Mouse (Mus musculus) C3H10T1/2 (cell line): ENCODE results near the gene Col10a1. TPM values are rescaled to one million over a fixed set of nuclear protein-coding genes. Genes with fewer than 3 reads are reported as not detected.

ENCODE experiments used
- polyA plus RNA-seq, 2 experiments: library from polyadenylated mRNA; unstranded; fragments of >200 nt; fragmentation: generic; extraction: Trizol; gene quantifications; one replicate each; pipeline ENCODE4 v1.2.1; 2012; ENCODE audit warnings: missing spikeins in 2 of 2

Gene Col10a1
- polyA plus RNA-seq = under 1 TPM; 0.01 to 0.51 TPM

DNA sequence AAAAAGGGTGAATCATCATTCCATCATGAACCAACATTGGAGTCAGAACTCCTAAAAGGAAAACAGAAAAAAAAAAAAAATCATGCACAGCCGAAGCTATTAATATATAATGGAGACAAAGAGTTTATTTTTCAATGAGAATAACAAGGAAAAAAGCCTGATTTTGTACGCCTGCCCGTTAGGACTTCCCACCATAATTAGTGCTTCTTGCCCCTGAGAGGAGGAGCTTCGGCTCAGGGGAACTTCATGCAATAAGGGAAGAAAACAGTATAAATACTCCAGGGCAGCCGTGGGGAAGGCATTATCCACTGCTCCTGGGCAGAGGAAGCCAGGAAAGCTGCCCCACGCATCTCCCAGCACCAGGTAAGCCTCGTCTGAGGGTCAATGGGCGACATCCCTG is at the start of gene Col10a1:
TSS of gene Col10a1 (plus strand) at position 301 of the 400 bp plus-strand sequence.

GRCm38 (mm10) chr10:34418204-34418756 is 28.5 kb downstream of the Col10a1 start, which contains the start of gene Nt5dc1:
Gene Nt5dc1 (minus strand): TSS chr10:34418552.

Other genes with a start within 250 kb of the Col10a1 start
- 10 to 100 TPM in 1 of 2 experiments, under 1 TPM in 1; 0.71 to 14.5 TPM for gene Dse, start 182.3 kb upstream of the Col10a1 start, polyA plus RNA-seq
- 10 to 100 TPM in 1 of 2 experiments, 1 to 10 TPM in 1; 5.4 to 41.6 TPM for gene Tspyl1, start 107.8 kb upstream of the Col10a1 start, polyA plus RNA-seq
- 10 to 100 TPM in 1 of 2 experiments, 1 to 10 TPM in 1; 1.9 to 17.6 TPM for gene Tspyl4, start 92.5 kb upstream of the Col10a1 start, polyA plus RNA-seq
- gene Nt5dc1, start 28.6 kb downstream of the Col10a1 start, polyA plus RNA-seq = 1 to 10 TPM in 1 of 2 experiments, under 1 TPM in 1; 0.81 to 2.7 TPM
- gene Frk, start 93.4 kb downstream of the Col10a1 start, polyA plus RNA-seq = 1 to 10 TPM in 1 of 2 experiments, under 1 TPM in 1; 0.08 to 1.5 TPM